Mouse (Mus musculus): Measurements from ENCODE around the gene Wars2. TPM values are rescaled to one million over a fixed set of nuclear protein-coding genes. Genes with fewer than 3 reads are reported as not detected.

Gene Wars2
- polyA plus RNA-seq, 1 experiment = 11.6 TPM

GRCm38 (mm10) chr3:99259741-99260270 is 118.9 kb downstream of the Wars2 start:
- peak overlapping the region; percentile 21 for H3K4me3 ChIP-seq (ENCODE audit: insufficient read depth, low read length)
- peak overlapping the region; percentile 79 for H3K27ac ChIP-seq (ENCODE audit: insufficient read depth, low read length)
- 0 out of 2 replicates have a peak, but pooled peaks cover 3% of the 10 kb centered on the region for H3K4me1 ChIP-seq (ENCODE audit: control insufficient read depth, insufficient read depth, low read length)
- TF ChIP-seq CTCF (IDR thresholded peaks at IDR 0.05; ENCODE audit: borderline replicate concordance, insufficient read depth, low read length) (no peak), POLR2A (IDR thresholded peaks at IDR 0.05; ENCODE audit: low read depth, low read length) (no peak)

DNA sequence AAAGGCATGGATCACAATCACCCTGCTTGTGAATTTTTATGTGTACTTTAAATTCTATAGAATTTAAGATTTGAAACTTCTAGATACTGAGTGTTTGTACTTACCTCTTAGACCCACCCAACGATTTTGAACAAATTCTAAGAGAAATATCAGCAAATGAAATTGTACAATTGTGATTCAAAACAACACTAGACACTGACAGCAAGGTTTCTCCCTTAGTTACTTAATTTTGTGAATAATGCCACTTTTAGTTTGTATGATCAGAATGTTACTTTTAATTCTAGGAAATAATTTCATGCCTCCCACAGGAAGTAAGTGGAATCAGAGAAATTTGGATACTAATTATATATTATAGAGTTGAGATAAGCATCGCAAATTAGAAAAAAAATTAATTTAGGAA is 119.5 kb downstream of the Wars2 start:
- peak overlapping the region; percentile 21; the same call in 1 of the 2 replicates for H3K4me3 ChIP-seq (ENCODE audit: insufficient read depth, low read length)
- H3K4me1 ChIP-seq (ENCODE audit: control insufficient read depth, insufficient read depth, low read length) = 0 out of 2 replicates have a peak, but pooled peaks cover 3% of the 10 kb centered on the region
- peak overlapping the region; percentile 79 for H3K27ac ChIP-seq (ENCODE audit: insufficient read depth, low read length)

DNA sequence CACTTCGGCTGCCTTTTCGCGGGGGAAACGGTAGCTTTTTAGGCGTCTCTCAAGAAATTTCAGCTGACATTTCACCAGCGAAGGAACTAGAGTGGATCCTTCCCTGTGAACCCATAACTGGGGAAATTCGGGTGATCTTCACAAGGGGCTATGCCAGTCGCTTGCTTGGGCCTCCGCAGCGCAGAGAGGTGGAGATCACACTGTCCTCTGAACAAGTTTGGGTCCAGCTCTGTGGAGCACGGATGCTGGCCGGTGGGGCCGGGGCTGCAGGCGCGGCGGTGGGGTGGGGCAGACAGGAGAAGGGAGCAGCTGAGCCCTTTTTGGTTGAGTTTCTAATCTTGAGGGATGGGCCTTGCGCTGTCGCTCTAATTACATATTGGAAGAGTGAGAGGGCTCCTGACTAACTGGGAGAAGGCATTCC is 120.5 kb downstream of the Wars2 start:
- H3K4me3 ChIP-seq (ENCODE audit: insufficient read depth, low read length) = peak overlapping the region; percentile 22
- peak overlapping the region; percentile 62 for H3K27ac ChIP-seq (ENCODE audit: insufficient read depth, low read length)
- TF ChIP-seq CTCF (IDR thresholded peaks at IDR 0.05; ENCODE audit: borderline replicate concordance, insufficient read depth, low read length) = no peak
- 0 out of 2 replicates have a peak, but pooled peaks cover 3% of the 10 kb centered on the region for H3K4me1 ChIP-seq (ENCODE audit: control insufficient read depth, insufficient read depth, low read length)

More for the DNA sequence above, 119.5 kb downstream of the Wars2 start:
- TF ChIP-seq CTCF (IDR thresholded peaks at IDR 0.05; ENCODE audit: borderline replicate concordance, insufficient read depth, low read length) = no peak
- no peak for TF ChIP-seq POLR2A (IDR thresholded peaks at IDR 0.05; ENCODE audit: low read depth, low read length)

DNA sequence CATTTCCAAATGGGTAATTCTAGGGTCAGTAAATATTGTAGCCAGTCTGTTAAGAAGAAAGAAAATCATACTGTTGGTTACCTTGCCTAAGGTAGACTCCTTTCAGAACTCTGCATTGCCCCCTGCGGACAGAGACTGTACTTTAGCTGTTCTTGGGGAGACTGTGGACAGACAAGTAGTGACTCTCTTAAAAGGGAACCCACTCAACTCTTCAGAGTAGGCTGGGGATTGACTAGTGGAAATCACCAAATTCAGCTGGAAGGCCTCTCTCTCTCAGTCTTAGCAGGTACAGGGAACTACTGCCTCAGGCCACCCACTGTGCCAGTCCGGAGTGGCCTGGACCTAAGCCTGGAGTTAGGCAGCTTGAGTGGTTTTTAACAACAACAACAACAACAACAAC is 121.1 kb downstream of the Wars2 start:
- Histone ChIP-seq H3K27ac (ENCODE audit: insufficient read depth, low read length) (peak overlapping the region; percentile 62), H3K4me1 (ENCODE audit: control insufficient read depth, insufficient read depth, low read length) (0 out of 2 replicates have a peak, but pooled peaks cover 3% of the 10 kb centered on the region), H3K4me3 (ENCODE audit: insufficient read depth, low read length) (peak overlapping the region; percentile 22; the same call in 1 of the 2 replicates)
- no peak for TF ChIP-seq POLR2A (IDR thresholded peaks at IDR 0.05; ENCODE audit: low read depth, low read length)
- TF ChIP-seq CTCF (IDR thresholded peaks at IDR 0.05; ENCODE audit: borderline replicate concordance, insufficient read depth, low read length) = no peak

GRCm38 (mm10) chr3:99263471-99263903 is 122.6 kb downstream of the Wars2 start:
- Histone ChIP-seq H3K4me3 (ENCODE audit: insufficient read depth, low read length) (no peak overlapping the region), H3K4me1 (ENCODE audit: control insufficient read depth, insufficient read depth, low read length) (0 out of 2 replicates have a peak, but pooled peaks cover 3% of the 10 kb centered on the region), H3K27ac (ENCODE audit: insufficient read depth, low read length) (peak overlapping the region; percentile 62)
- TF ChIP-seq POLR2A (IDR thresholded peaks at IDR 0.05; ENCODE audit: low read depth, low read length) = no peak
- no peak for TF ChIP-seq CTCF (IDR thresholded peaks at IDR 0.05; ENCODE audit: borderline replicate concordance, insufficient read depth, low read length)

- Histone ChIP-seq H3K4me3 (ENCODE audit: insufficient read depth, low read length) (no peak overlapping the region), H3K27ac (ENCODE audit: insufficient read depth, low read length) (no peak overlapping the region), H3K4me1 (ENCODE audit: control insufficient read depth, insufficient read depth, low read length) (0 out of 2 replicates have a peak, but pooled peaks cover 3% of the 10 kb centered on the region)
- no peak for TF ChIP-seq POLR2A (IDR thresholded peaks at IDR 0.05; ENCODE audit: low read depth, low read length)
- no peak for TF ChIP-seq CTCF (IDR thresholded peaks at IDR 0.05; ENCODE audit: borderline replicate concordance, insufficient read depth, low read length)
These were observed 123.8 kb downstream of the Wars2 start for GRCm38 (mm10) chr3:99264695-99265094.

- no peak for TF ChIP-seq POLR2A (IDR thresholded peaks at IDR 0.05; ENCODE audit: low read depth, low read length)
- TF ChIP-seq CTCF (IDR thresholded peaks at IDR 0.05; ENCODE audit: borderline replicate concordance, insufficient read depth, low read length) = no peak
- Histone ChIP-seq H3K4me3 (ENCODE audit: insufficient read depth, low read length) (no peak overlapping the region), H3K27ac (ENCODE audit: insufficient read depth, low read length) (no peak overlapping the region), H3K4me1 (ENCODE audit: control insufficient read depth, insufficient read depth, low read length) (0 out of 2 replicates have a peak, but pooled peaks cover 8% of the 10 kb centered on the region)
These were observed 126.0 kb downstream of the Wars2 start for GRCm38 (mm10) chr3:99266752-99267303.

GRCm38 (mm10) chr3:99277973-99278580 is 137.2 kb downstream of the Wars2 start:
- Histone ChIP-seq H3K27ac (ENCODE audit: insufficient read depth, low read length) (no peak overlapping the region), H3K4me3 (ENCODE audit: insufficient read depth, low read length) (no peak overlapping the region), H3K4me1 (ENCODE audit: control insufficient read depth, insufficient read depth, low read length) (no peaks in the 10 kb centered on the region; the same call in none of the 2 replicates)
- no peak for TF ChIP-seq CTCF (IDR thresholded peaks at IDR 0.05; ENCODE audit: borderline replicate concordance, insufficient read depth, low read length)
- no peak for TF ChIP-seq POLR2A (IDR thresholded peaks at IDR 0.05; ENCODE audit: low read depth, low read length)

GRCm38 (mm10) chr3:99279718-99280117 is 138.8 kb downstream of the Wars2 start:
- Histone ChIP-seq H3K4me3 (ENCODE audit: insufficient read depth, low read length) (no peak overlapping the region), H3K27ac (ENCODE audit: insufficient read depth, low read length) (no peak overlapping the region), H3K4me1 (ENCODE audit: control insufficient read depth, insufficient read depth, low read length) (no peaks in the 10 kb centered on the region; the same call in none of the 2 replicates)
- TF ChIP-seq CTCF (IDR thresholded peaks at IDR 0.05; ENCODE audit: borderline replicate concordance, insufficient read depth, low read length) (no peak), POLR2A (IDR thresholded peaks at IDR 0.05; ENCODE audit: low read depth, low read length) (no peak)

DNA sequence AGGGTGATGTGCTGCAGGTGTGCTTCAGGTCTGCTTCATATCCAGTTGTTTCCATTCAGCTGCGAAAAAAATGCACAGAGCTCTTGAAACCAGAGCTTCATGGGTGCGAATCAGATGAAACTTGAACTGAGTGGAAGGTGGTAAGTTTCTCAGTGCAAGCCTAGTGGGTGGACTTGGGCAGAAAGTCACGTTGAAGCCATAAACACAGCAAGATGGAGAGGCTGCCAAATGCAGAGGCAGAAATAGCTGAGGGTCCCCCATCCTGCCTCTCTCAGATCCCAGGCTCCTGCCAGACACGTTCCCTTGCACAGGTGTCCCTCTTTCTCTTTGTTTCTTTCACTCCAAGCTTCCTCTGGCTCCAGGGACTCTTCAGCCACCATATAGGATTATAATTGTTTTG is 140.6 kb downstream of the Wars2 start:
- TF ChIP-seq CTCF (IDR thresholded peaks at IDR 0.05; ENCODE audit: borderline replicate concordance, insufficient read depth, low read length) (no peak), POLR2A (IDR thresholded peaks at IDR 0.05; ENCODE audit: low read depth, low read length) (no peak)
- Histone ChIP-seq H3K4me1 (ENCODE audit: control insufficient read depth, insufficient read depth, low read length) (no peaks in the 10 kb centered on the region; the same call in none of the 2 replicates), H3K4me3 (ENCODE audit: insufficient read depth, low read length) (no peak overlapping the region), H3K27ac (ENCODE audit: insufficient read depth, low read length) (no peak overlapping the region)
